Mouse (Mus musculus) hindbrain, embryonic 12.5 days (tissue): ENCODE data around the gene Ugcg. TPM values are rescaled to one million over a fixed set of nuclear protein-coding genes. Genes with fewer than 3 reads are reported as not detected.

Experiments used
- ATAC-seq: fragments of 200-750 bp; cut with Nextera tagmentation; 2 replicates; pipeline ENCODE4 v1.8.0; 2017; ENCODE audit warnings: moderate TSS enrichment; ENCODE audit not compliant: low FRiP score
- H3K27ac ChIP-seq: fragments of 300-500 bp; sonication (generic); 2 replicates; pipeline ENCODE4 v1.5.1; 2016; ENCODE audit warnings: mild to moderate bottlenecking
- H3K27me3 ChIP-seq: fragments of 300-500 bp; sonication (generic); 2 replicates; pipeline ENCODE4 v1.6.1; 2016; ENCODE audit warnings: mild to moderate bottlenecking
- H3K36me3 ChIP-seq: fragments of 300-500 bp; sonication (generic); 2 replicates; pipeline ENCODE4 v1.6.1; 2016; ENCODE audit warnings: mild to moderate bottlenecking
- H3K4me1 ChIP-seq: fragments of 300-500 bp; sonication (generic); 2 replicates; pipeline ENCODE4 v1.6.1; 2016
- H3K4me2 ChIP-seq: fragments of 300-500 bp; sonication (generic); replicated peaks from 2 replicates; pipeline ENCODE4 v1.6.1; 2016; ENCODE audit warnings: mild to moderate bottlenecking
- H3K4me3 ChIP-seq: fragments of 300-500 bp; sonication (generic); 2 replicates; pipeline ENCODE4 v1.5.1; 2016; ENCODE audit warnings: mild to moderate bottlenecking
- H3K9ac ChIP-seq: fragments of 300-500 bp; sonication (generic); 2 replicates; pipeline ENCODE4 v1.6.1; 2016; ENCODE audit warnings: mild to moderate bottlenecking, moderate library complexity
- H3K9me3 ChIP-seq: fragments of 300-500 bp; sonication (generic); replicated peaks from 2 replicates; pipeline ENCODE4 v1.6.1; 2016; ENCODE audit warnings: mild to moderate bottlenecking
- WGBS: fragments of 180-500 bp; shearing (Covaris S2); methylation state at CpG from one replicate; pipeline ENCODE4 v1.1.7; 2016; 5-methylcytosine and 5-hydroxymethylcytosine counted together
- polyA plus RNA-seq: library from polyadenylated mRNA; unstranded; fragments of >200 nt; fragmentation: Nextera tagmentation; extraction: Ambion mirVana; gene quantifications from 2 replicates; pipeline ENCODE4 v1.2.1, GENCODE M21; 2016

Ugcg gene
- polyA plus RNA-seq, 1 experiment from 2014 or later, result 17.9 TPM

- Histone ChIP-seq H3K27me3 (no peaks in the 10 kb centered on the region), H3K4me1 (no peaks in the 10 kb centered on the region), H3K36me3 (peaks cover 34% of the 10 kb centered on the region), H3K9ac (no peak overlapping the region), H3K4me2 (no peak overlapping the region), H3K27ac (no peak overlapping the region), H3K4me3 (no peak overlapping the region), H3K9me3 (no peaks in the 10 kb centered on the region)
- ATAC-seq, result no peak
- whole genome bisulfite sequencing, result 90% methylated on average over 3 of the region's 3 CpGs
Measured at GRCm38 (mm10) chr4:59215585-59215984, 26.5 kb downstream of the Ugcg start.

DNA sequence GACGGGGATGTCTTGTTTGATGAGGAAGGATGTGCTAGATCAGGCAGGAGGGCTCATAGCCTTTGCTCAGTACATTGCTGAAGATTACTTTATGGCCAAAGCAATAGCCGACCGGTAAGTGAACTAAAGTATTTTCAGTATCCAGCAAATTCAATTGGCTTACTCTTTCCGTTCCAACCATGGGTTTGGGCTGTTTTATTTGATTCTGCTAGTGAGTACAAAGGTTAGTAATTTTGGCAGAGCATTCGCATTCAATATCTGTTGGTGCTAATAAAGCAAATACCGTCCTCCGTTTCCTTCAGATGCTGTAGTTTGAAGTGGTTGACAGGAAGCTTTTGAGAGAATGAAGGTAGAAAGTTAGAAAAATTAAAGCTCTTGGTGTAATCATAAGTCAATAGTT is 28.0 kb downstream of the Ugcg start:
- no peaks in the 10 kb centered on the region for H3K9me3 ChIP-seq
- no peaks in the 10 kb centered on the region for H3K4me1 ChIP-seq
- WGBS, result 97% methylated on average over 7 of the region's 7 CpGs
- no peaks in the 10 kb centered on the region for H3K27me3 ChIP-seq
- no peak overlapping the region for H3K27ac ChIP-seq
- ATAC-seq, result no peak
- no peak overlapping the region for H3K9ac ChIP-seq
- H3K4me3 ChIP-seq, result no peak overlapping the region
- peaks cover 34% of the 10 kb centered on the region for H3K36me3 ChIP-seq
- no peak overlapping the region for H3K4me2 ChIP-seq

DNA sequence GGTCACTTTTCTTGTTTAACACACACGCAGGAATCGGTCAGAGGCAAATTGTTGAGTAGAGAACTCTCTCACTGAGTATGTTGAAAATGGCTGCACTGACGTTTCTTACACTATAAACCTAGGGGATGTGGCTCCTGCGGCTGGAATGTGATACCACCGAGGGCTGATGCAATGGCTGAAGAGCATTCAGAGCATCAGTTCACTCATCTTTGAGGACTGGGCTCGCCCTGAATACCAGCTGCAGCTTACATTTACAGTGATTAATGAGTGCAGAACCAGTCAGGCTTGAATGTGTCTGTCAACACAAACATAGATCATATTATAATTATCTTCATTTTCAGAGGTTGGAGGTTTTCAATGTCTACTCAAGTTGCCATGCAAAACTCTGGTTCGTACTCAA is 29.1 kb downstream of the Ugcg start:
- H3K27ac ChIP-seq, result no peak overlapping the region
- no peaks in the 10 kb centered on the region for H3K4me1 ChIP-seq
- H3K9me3 ChIP-seq, result no peaks in the 10 kb centered on the region
- 89% methylated on average over 7 of the region's 7 CpGs for WGBS
- H3K27me3 ChIP-seq, result no peaks in the 10 kb centered on the region
- no peak overlapping the region for H3K9ac ChIP-seq
- no peak overlapping the region for H3K4me3 ChIP-seq
- peaks cover 38% of the 10 kb centered on the region for H3K36me3 ChIP-seq
- no peak overlapping the region for H3K4me2 ChIP-seq
- no peak for ATAC-seq

DNA sequence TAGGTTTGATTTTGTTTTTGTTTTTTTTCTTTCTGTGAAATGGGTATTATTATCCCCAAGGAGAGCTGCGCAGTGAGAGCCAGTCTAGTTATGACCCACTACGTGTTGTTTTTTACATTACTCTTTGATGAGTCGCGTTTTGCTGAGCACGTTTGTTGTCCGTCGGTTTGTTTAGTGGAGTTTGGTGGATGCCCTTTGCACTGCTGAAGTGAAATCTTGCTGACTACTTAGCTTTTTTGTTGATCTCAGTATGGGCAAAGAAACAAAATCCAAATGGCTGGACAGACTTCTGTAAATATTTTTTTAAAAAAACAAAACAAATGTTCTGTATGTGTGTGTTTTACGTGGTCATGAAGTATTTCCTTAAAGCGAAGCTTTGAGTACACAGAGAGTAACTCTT is 33.2 kb downstream of the Ugcg start:
- Histone ChIP-seq H3K4me3 (no peak overlapping the region), H3K9me3 (no peaks in the 10 kb centered on the region), H3K4me2 (no peak overlapping the region), H3K36me3 (peaks cover 22% of the 10 kb centered on the region), H3K9ac (no peak overlapping the region), H3K27ac (no peak overlapping the region), H3K27me3 (no peaks in the 10 kb centered on the region), H3K4me1 (no peaks in the 10 kb centered on the region)
- ATAC-seq, result no peak
- WGBS, result 94% methylated on average over 9 of the region's 9 CpGs

- Histone ChIP-seq H3K4me2 (no peak overlapping the region), H3K9me3 (no peaks in the 10 kb centered on the region), H3K9ac (no peak overlapping the region), H3K27me3 (no peaks in the 10 kb centered on the region), H3K36me3 (peaks cover 22% of the 10 kb centered on the region), H3K27ac (no peak overlapping the region), H3K4me3 (no peak overlapping the region), H3K4me1 (no peaks in the 10 kb centered on the region)
- no peak for ATAC-seq
- WGBS, result 91% methylated on average over 5 of the region's 5 CpGs
Measured at GRCm38 (mm10) chr4:59223055-59223615, 34.1 kb downstream of the Ugcg start.

DNA sequence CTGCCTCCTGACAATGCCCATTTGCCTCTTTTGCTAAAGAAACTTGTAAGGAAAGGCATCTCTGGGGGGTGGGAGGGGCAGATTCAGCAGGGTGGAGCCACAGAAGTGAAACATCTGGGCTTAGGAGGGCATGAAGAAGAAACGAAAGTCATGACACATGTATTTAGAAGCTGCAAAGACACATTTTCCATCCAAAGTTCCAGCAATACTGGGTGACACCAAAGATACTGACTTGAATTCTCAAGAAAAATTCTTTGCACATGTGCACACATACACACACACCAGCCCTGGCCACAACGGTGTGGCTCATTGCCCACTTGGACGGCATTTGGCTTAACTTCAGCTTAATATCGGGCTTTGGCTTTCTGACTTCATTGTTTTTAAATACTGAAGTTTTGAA is 35.8 kb downstream of the Ugcg start:
- WGBS, result 89% methylated on average over 4 of the region's 4 CpGs
- peaks cover 17% of the 10 kb centered on the region for H3K36me3 ChIP-seq
- H3K27me3 ChIP-seq, result no peaks in the 10 kb centered on the region
- no peak for ATAC-seq
- no peak overlapping the region for H3K27ac ChIP-seq
- H3K4me1 ChIP-seq, result no peaks in the 10 kb centered on the region
- H3K4me2 ChIP-seq, result no peak overlapping the region
- H3K9ac ChIP-seq, result no peak overlapping the region
- no peaks in the 10 kb centered on the region for H3K9me3 ChIP-seq
- no peak overlapping the region for H3K4me3 ChIP-seq

GRCm38 (mm10) chr4:59227047-59227446 is 38.0 kb downstream of the Ugcg start:
- WGBS, result 90% methylated on average over 9 of the region's 9 CpGs
- Histone ChIP-seq H3K36me3 (peaks cover 13% of the 10 kb centered on the region), H3K27me3 (no peaks in the 10 kb centered on the region), H3K27ac (no peak overlapping the region), H3K4me2 (no peak overlapping the region), H3K4me1 (no peaks in the 10 kb centered on the region), H3K9me3 (no peaks in the 10 kb centered on the region), H3K9ac (no peak overlapping the region), H3K4me3 (no peak overlapping the region)
- no peak for ATAC-seq

DNA sequence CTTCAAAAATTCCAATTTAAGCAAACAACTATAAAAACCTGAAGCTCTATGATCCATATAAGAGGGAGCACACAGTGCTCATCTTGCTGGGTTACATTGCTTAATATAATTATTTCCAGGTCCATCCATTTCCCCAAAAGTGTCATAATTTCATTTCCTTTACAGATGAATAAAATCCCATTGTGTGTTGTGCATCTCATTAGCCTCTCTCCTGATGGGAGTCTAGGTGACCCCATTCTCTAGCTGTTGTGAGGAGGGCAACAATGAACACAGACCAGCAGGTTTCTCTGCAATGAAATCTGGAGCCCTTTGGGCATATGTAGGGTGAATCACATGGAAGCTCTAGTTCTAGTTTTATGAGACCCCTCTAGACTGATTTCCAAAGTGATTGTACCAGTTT is 39.9 kb downstream of the Ugcg start:
- no peak overlapping the region for H3K4me2 ChIP-seq
- no peaks in the 10 kb centered on the region for H3K4me1 ChIP-seq
- H3K9me3 ChIP-seq, result no peaks in the 10 kb centered on the region
- no peak overlapping the region for H3K27ac ChIP-seq
- no peak for ATAC-seq
- H3K27me3 ChIP-seq, result no peaks in the 10 kb centered on the region
- no peak overlapping the region for H3K4me3 ChIP-seq
- H3K9ac ChIP-seq, result no peak overlapping the region
- H3K36me3 ChIP-seq, result peaks cover 1% of the 10 kb centered on the region; the same call in 1 of the 2 replicates

DNA sequence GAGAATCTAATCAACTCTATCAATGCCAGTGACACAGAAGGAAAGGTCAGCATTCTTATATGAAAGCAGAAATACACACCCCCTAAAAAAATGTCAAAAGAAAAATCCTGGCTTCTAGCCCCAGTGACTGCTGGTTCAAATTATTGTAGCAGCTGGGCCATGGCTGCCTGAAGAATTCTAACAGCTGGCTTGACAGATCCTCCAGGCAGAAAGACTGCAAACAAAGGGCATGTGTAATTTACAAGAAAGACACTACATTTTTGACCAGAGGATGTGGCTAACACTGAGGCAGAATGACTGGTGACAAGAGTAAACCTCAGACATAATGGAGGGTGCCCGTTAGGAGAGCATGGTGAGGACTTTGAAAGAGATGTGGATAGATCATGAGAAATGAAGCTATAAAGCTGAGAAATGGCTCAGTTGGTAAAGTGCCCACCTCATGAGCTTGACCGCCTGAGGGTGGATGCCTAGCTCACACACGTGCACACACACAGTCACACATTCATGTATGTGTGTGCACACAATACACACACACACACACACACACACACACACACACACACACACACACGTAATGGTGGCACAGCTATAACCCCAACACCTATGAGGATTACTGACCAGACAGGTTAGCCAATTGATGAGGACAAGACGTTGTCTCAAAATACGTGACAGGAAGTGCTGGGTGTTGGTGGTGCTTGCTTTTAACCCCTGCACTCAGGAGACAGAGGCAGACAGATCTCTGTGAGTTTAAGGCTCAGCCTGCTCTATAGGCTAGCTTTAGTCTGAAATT is 42.4 kb downstream of the Ugcg start:
- no peak for ATAC-seq
- Histone ChIP-seq H3K4me2 (no peak overlapping the region), H3K36me3 (no peaks in the 10 kb centered on the region), H3K9ac (no peak overlapping the region), H3K27me3 (no peaks in the 10 kb centered on the region), H3K27ac (no peak overlapping the region), H3K4me1 (no peaks in the 10 kb centered on the region), H3K4me3 (no peak overlapping the region), H3K9me3 (no peaks in the 10 kb centered on the region)
- WGBS, result 90% methylated on average over 6 of the region's 6 CpGs

DNA sequence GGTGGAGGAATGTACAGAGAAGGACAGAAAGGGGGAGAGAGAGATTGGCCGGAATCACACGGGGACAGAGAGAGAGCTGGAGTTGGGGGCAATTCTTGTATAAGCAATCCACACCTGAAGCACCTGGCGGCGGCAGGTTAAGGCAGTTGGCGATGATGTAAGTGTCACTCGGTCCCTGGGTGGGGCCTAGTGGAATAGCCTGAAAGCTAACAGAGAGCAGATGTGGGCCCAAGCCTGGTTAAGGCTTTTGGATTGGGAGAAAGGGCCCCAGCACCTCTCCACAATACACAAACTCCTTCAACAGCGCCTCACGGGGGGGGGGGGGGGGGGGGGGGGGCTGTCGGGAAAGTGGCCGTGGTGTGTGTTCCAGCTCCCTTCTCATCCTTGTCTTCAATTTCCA is 45.0 kb downstream of the Ugcg start:
- H3K27ac ChIP-seq, result no peak overlapping the region
- no peaks in the 10 kb centered on the region for H3K36me3 ChIP-seq
- H3K4me3 ChIP-seq, result no peak overlapping the region
- H3K9me3 ChIP-seq, result no peaks in the 10 kb centered on the region
- ATAC-seq, result no peak
- no peak overlapping the region for H3K9ac ChIP-seq
- no peak overlapping the region for H3K4me2 ChIP-seq
- 96% methylated on average over 8 of the region's 10 CpGs for WGBS
- no peaks in the 10 kb centered on the region for H3K4me1 ChIP-seq
- no peaks in the 10 kb centered on the region for H3K27me3 ChIP-seq

GRCm38 (mm10) chr4:59234451-59235216 is 45.6 kb downstream of the Ugcg start:
- Histone ChIP-seq H3K4me3 (no peak overlapping the region), H3K9me3 (no peaks in the 10 kb centered on the region), H3K27ac (no peak overlapping the region), H3K4me2 (no peak overlapping the region), H3K36me3 (no peaks in the 10 kb centered on the region), H3K4me1 (no peaks in the 10 kb centered on the region), H3K27me3 (no peaks in the 10 kb centered on the region), H3K9ac (no peak overlapping the region)
- ATAC-seq, result no peak
- WGBS, result 92% methylated on average over 23 of the region's 23 CpGs

GRCm38 (mm10) chr4:59236362-59236761 is 47.3 kb downstream of the Ugcg start:
- Histone ChIP-seq H3K9ac (no peak overlapping the region), H3K4me3 (no peak overlapping the region), H3K4me2 (no peak overlapping the region), H3K27ac (no peak overlapping the region), H3K9me3 (no peaks in the 10 kb centered on the region), H3K36me3 (no peaks in the 10 kb centered on the region), H3K27me3 (no peaks in the 10 kb centered on the region), H3K4me1 (no peaks in the 10 kb centered on the region)
- ATAC-seq, result no peak
- 93% methylated on average over 3 of the region's 3 CpGs for WGBS
